Mouse (Mus musculus): Measurements from ENCODE around the gene Atp6v0c. TPM values are rescaled to one million over a fixed set of nuclear protein-coding genes. Genes with fewer than 3 reads are reported as not detected.

Atp6v0c gene
- total and polyA plus RNA-seq, 3 experiments = 65.5 to 285 (median 189) TPM

DNA sequence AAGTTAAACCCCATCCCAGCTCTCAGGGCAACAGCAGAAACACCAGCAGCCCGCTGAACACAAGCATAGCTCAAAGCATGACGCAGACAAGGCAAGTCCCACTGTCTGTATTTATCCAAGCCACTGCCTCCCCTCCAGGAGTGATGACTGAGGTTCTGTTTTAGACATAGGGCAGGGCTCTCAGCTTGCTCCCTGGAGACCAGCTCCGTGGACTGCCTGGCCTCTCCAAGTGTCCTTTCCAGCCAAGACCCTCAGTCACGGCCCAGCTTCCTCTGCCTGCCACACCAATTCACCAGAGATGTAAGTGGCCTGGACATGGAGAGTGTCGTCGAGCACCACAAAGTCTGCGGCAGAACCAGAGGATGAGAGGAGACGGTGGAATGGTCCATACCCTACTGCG is 13.8 kb downstream of the Atp6v0c start:
- no peak overlapping the region for H3K4me3 ChIP-seq (ENCODE audit: low read depth, low read length)
- no peak for ATAC-seq (ENCODE audit: extremely low read depth, insufficient number of reproducible peaks, low FRiP score, poor library complexity, severe bottlenecking)
- H3K27me3 ChIP-seq (ENCODE audit: insufficient read depth, low read length) = no peaks in the 10 kb centered on the region
- H3K9me3 ChIP-seq (replicated peaks) = no peaks in the 10 kb centered on the region
- DNase-seq (ENCODE audit: low spot score) = no peak
- peaks cover 66% of the 10 kb centered on the region for H3K36me3 ChIP-seq (replicated peaks)
- TF ChIP-seq POLR2AphosphoS5 (IDR thresholded peaks at IDR 0.05; ENCODE audit: insufficient replicate concordance, low read depth, low read length) (no peak), CTCF (IDR thresholded peaks at IDR 0.05; ENCODE audit: low read depth, low read length) (no peak), GATA2 (IDR thresholded peaks at IDR 0.05; ENCODE audit: borderline replicate concordance, low read depth, low read length) (no peak), TAL1 (conservative IDR thresholded peaks at IDR 0.05; ENCODE audit: low read depth, low read length) (no peak), GATA1 (IDR thresholded peaks at IDR 0.05; ENCODE audit: borderline replicate concordance, low read length) (no peak)
- peaks cover 48% of the 10 kb centered on the region for H3K4me1 ChIP-seq (ENCODE audit: insufficient read depth, low read depth, low read length)

DNA sequence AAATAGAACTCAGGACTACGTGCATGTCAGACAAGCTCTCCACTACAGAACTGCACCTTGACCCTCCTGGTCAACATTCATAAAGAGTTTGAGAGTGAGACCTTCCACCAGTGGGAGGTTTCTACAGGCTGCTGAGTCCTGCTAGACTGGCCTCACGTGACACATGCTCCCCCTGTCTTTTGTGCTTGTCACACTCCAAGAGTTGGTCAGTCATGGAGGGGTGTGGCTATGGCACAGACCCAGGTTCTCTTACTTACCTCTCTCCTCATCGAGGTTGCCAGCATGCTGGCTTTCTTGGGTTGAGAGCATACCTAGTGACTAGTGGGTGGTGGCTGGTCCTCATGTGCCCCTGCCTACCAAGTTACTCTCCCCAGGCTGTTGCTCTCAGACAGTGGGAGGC is 15.0 kb downstream of the Atp6v0c start:
- ATAC-seq (ENCODE audit: extremely low read depth, insufficient number of reproducible peaks, low FRiP score, poor library complexity, severe bottlenecking) = no peak
- H3K27me3 ChIP-seq (ENCODE audit: insufficient read depth, low read length) = no peaks in the 10 kb centered on the region

DNA sequence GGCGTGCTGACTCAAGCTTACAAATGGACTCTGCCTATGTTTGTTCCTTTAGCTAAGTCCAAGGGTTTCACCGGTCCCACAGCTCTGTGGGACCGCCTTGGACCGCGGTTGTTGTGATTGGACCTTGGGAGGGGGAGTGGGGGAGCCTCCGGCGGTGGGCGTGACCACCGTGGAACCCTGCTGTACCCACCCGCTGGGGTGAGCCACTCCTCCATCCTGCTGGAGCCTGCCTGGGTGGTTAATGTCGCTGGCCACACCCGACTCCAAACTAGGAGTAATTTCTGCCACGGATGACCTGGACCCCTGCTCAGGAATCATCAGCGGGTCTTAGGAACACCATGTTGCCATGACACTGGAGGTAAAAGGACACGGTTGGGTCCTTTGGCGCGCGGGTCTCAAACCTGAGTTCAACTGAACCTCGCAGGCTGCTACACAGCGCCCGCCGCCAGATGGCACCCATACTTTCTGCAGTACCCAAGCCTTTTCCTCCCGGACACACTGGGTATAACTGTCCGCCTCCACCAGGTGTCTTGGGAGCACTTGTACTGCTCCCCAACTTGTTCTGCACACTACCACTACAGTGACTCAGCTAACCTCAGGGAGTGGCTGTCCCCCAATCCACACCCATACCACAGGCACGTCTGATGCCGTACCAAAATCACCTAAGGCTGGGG is 17.5 kb downstream of the Atp6v0c start:
- Histone ChIP-seq H3K4me1 (ENCODE audit: insufficient read depth, low read depth, low read length) (peaks cover 38% of the 10 kb centered on the region), H3K9me3 (replicated peaks) (no peaks in the 10 kb centered on the region), H3K36me3 (replicated peaks) (peaks cover 38% of the 10 kb centered on the region), H3K27me3 (ENCODE audit: insufficient read depth, low read length) (no peaks in the 10 kb centered on the region), H3K4me3 (ENCODE audit: low read depth, low read length) (peak overlapping the region; percentile 69)
- DNase-seq (ENCODE audit: low spot score) (peak; percentile 92), ATAC-seq (ENCODE audit: extremely low read depth, insufficient number of reproducible peaks, low FRiP score, poor library complexity, severe bottlenecking) (peak; percentile 87)
- peak; percentile 56 for TF ChIP-seq CTCF (IDR thresholded peaks at IDR 0.05; ENCODE audit: low read depth, low read length)
- no peak for TF ChIP-seq GATA2 (IDR thresholded peaks at IDR 0.05; ENCODE audit: borderline replicate concordance, low read depth, low read length)

More for the DNA sequence above, 15.0 kb downstream of the Atp6v0c start:
- Histone ChIP-seq H3K4me3 (ENCODE audit: low read depth, low read length) (no peak overlapping the region), H3K36me3 (replicated peaks) (peaks cover 60% of the 10 kb centered on the region), H3K4me1 (ENCODE audit: insufficient read depth, low read depth, low read length) (peaks cover 46% of the 10 kb centered on the region), H3K9me3 (replicated peaks) (no peaks in the 10 kb centered on the region)
- no peak for DNase-seq (ENCODE audit: low spot score)
- TF ChIP-seq GATA2 (IDR thresholded peaks at IDR 0.05; ENCODE audit: borderline replicate concordance, low read depth, low read length) (no peak), GATA1 (IDR thresholded peaks at IDR 0.05; ENCODE audit: borderline replicate concordance, low read length) (no peak)

DNA sequence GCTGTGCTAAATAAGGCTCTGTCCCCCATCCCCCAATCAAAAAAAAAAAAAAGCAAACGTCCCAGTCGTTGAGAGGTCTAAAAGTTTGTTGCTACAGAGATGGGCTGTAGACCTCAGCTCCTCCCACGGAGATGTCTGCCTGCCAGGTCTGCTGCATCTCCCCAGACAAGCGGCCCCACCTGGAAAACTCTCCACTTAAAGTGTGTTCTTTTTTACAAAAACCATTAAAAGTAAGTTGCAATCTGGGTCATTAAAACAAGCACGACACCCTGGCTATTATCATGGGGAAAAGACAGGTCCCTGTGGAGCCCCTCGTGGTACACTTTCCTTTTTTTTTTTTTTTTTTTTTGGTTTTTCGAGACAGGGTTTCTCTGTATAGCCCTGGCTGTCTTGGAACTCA is 18.1 kb downstream of the Atp6v0c start:
- Histone ChIP-seq H3K36me3 (replicated peaks) (peaks cover 31% of the 10 kb centered on the region), H3K4me1 (ENCODE audit: insufficient read depth, low read depth, low read length) (peaks cover 38% of the 10 kb centered on the region), H3K27me3 (ENCODE audit: insufficient read depth, low read length) (no peaks in the 10 kb centered on the region), H3K4me3 (ENCODE audit: low read depth, low read length) (no peak overlapping the region; the same call in 1 of the 2 replicates), H3K9me3 (replicated peaks) (no peaks in the 10 kb centered on the region)
- ATAC-seq (ENCODE audit: extremely low read depth, insufficient number of reproducible peaks, low FRiP score, poor library complexity, severe bottlenecking) (no peak), DNase-seq (ENCODE audit: low spot score) (no peak)
- TF ChIP-seq GATA1 (IDR thresholded peaks at IDR 0.05; ENCODE audit: borderline replicate concordance, low read length) (no peak), GATA2 (IDR thresholded peaks at IDR 0.05; ENCODE audit: borderline replicate concordance, low read depth, low read length) (no peak), POLR2AphosphoS5 (IDR thresholded peaks at IDR 0.05; ENCODE audit: insufficient replicate concordance, low read depth, low read length) (no peak), CTCF (IDR thresholded peaks at IDR 0.05; ENCODE audit: low read depth, low read length) (no peak), TAL1 (conservative IDR thresholded peaks at IDR 0.05; ENCODE audit: low read depth, low read length) (no peak)

DNA sequence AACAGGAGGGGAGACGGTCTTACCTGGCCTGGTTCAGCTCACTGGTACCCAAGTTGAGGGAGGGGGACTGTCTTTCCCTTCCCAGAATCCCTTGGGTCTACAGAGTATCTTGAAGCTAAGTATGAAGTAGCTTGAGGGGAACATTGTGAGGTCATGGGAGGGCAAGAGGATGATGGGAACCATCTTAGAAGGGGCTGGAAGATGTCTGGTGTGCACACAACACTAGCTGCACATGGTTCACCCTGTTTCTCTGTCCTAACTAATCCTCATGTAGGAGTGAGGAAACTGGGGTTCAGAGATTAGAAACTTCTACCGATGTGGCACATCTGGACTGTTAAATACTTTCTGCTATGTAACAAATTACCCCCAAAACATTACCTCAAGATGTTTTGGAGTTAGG is 18.7 kb downstream of the Atp6v0c start, which contains the start of gene Pdpk1:
TSS of gene Pdpk1 (minus strand) at position 101 of the 400 bp plus-strand sequence.
- peaks cover 38% of the 10 kb centered on the region for H3K4me1 ChIP-seq (ENCODE audit: insufficient read depth, low read depth, low read length)
- TF ChIP-seq GATA1 (IDR thresholded peaks at IDR 0.05; ENCODE audit: borderline replicate concordance, low read length) (no peak), CTCF (IDR thresholded peaks at IDR 0.05; ENCODE audit: low read depth, low read length) (no peak), GATA2 (IDR thresholded peaks at IDR 0.05; ENCODE audit: borderline replicate concordance, low read depth, low read length) (no peak), POLR2AphosphoS5 (IDR thresholded peaks at IDR 0.05; ENCODE audit: insufficient replicate concordance, low read depth, low read length) (no peak), TAL1 (conservative IDR thresholded peaks at IDR 0.05; ENCODE audit: low read depth, low read length) (no peak)
- H3K36me3 ChIP-seq (replicated peaks) = peaks cover 26% of the 10 kb centered on the region
- H3K4me3 ChIP-seq (ENCODE audit: low read depth, low read length) = peak within 1 kb of the TSS; percentile 69; the same call in 1 of the 2 replicates
- no peak for DNase-seq (ENCODE audit: low spot score)
- no peaks in the 10 kb centered on the region for H3K9me3 ChIP-seq (replicated peaks)
- no peaks in the 10 kb centered on the region for H3K27me3 ChIP-seq (ENCODE audit: insufficient read depth, low read length)
- no peak for ATAC-seq (ENCODE audit: extremely low read depth, insufficient number of reproducible peaks, low FRiP score, poor library complexity, severe bottlenecking)

DNA sequence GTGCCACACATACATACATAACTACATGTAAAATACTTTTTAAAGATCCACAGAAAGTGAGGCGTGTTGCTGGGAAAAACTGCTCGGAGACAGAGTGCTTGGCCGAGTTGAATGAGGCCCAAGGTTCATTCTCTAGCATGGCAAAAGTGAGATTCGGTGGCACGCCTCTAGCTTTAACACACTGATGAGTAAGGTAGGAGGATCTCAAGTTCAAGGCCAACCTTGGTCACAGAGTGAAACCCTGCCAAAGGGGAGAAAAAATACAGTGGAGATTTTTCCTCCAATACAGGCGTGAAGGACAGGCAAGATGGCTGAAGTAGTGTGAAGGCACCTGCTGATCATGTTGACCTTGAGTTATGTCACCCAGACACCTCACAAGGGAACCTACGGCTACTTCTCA is 20.1 kb downstream of the Atp6v0c start:
- ATAC-seq (ENCODE audit: extremely low read depth, insufficient number of reproducible peaks, low FRiP score, poor library complexity, severe bottlenecking) (no peak), DNase-seq (ENCODE audit: low spot score) (no peak)
- no peaks in the 10 kb centered on the region for H3K9me3 ChIP-seq (replicated peaks)
- peaks cover 12% of the 10 kb centered on the region for H3K36me3 ChIP-seq (replicated peaks)
- no peaks in the 10 kb centered on the region for H3K27me3 ChIP-seq (ENCODE audit: insufficient read depth, low read length)
- no peak for TF ChIP-seq TAL1 (conservative IDR thresholded peaks at IDR 0.05; ENCODE audit: low read depth, low read length)
- TF ChIP-seq GATA1 (IDR thresholded peaks at IDR 0.05; ENCODE audit: borderline replicate concordance, low read length) = no peak
- no peak for TF ChIP-seq GATA2 (IDR thresholded peaks at IDR 0.05; ENCODE audit: borderline replicate concordance, low read depth, low read length)
- TF ChIP-seq POLR2AphosphoS5 (IDR thresholded peaks at IDR 0.05; ENCODE audit: insufficient replicate concordance, low read depth, low read length) = no peak
- TF ChIP-seq CTCF (IDR thresholded peaks at IDR 0.05; ENCODE audit: low read depth, low read length) = no peak
- H3K4me3 ChIP-seq (ENCODE audit: low read depth, low read length) = no peak overlapping the region
- H3K4me1 ChIP-seq (ENCODE audit: insufficient read depth, low read depth, low read length) = peaks cover 39% of the 10 kb centered on the region

All from G1E (cell line).